Mouse (Mus musculus) lung, postnatal 0 days (tissue): ENCODE results near the gene Shc3. TPM values are rescaled to one million over a fixed set of nuclear protein-coding genes. Genes with fewer than 3 reads are reported as not detected.

Experiments used
- ATAC-seq: fragments of 200-750 bp; cut with Nextera tagmentation; 2 replicates; pipeline ENCODE4 v1.8.0; 2017; ENCODE audit warnings: moderate library complexity
- DNase-seq: peaks from one replicate; pipeline ENCODE4 v3.0.0-alpha.2; 2016; ENCODE audit warnings: low spot score
- H3K27ac ChIP-seq: fragments of 300-500 bp; sonication (generic); 2 replicates; pipeline ENCODE4 v1.5.1; 2014; ENCODE audit warnings: antibody characterized with exemption, mild to moderate bottlenecking, low read length, mixed read lengths
- H3K27me3 ChIP-seq: fragments of 300-500 bp; sonication (generic); replicated peaks from 2 replicates; pipeline ENCODE4 v1.6.1; 2014; ENCODE audit warnings: low read length, mixed read lengths; ENCODE audit not compliant: insufficient read depth
- H3K36me3 ChIP-seq: fragments of 300-500 bp; sonication (generic); 2 replicates; pipeline ENCODE4 v1.6.1; 2014; ENCODE audit warnings: low read length, mixed read lengths; ENCODE audit not compliant: insufficient read depth
- H3K4me1 ChIP-seq: fragments of 300-500 bp; sonication (generic); 2 replicates; pipeline ENCODE4 v1.6.1; 2014; ENCODE audit warnings: antibody characterized with exemption, low read depth, low read length, mixed read lengths; ENCODE audit not compliant: insufficient read depth
- H3K4me2 ChIP-seq: fragments of 300-500 bp; sonication (generic); replicated peaks from 2 replicates; pipeline ENCODE4 v1.6.1; 2014; ENCODE audit warnings: low read depth, mild to moderate bottlenecking, low read length, moderate library complexity, mixed read lengths
- H3K4me3 ChIP-seq: fragments of 300-500 bp; sonication (generic); 2 replicates; pipeline ENCODE4 v1.5.1; 2014; ENCODE audit warnings: low read depth, low read length
- H3K9ac ChIP-seq: fragments of 300-500 bp; sonication (generic); replicated peaks from 2 replicates; pipeline ENCODE4 v1.6.1; 2014; ENCODE audit warnings: low read depth, mild to moderate bottlenecking
- H3K9me3 ChIP-seq: fragments of 300-500 bp; sonication (generic); 2 replicates; pipeline ENCODE4 v1.6.1; 2016; ENCODE audit warnings: low read length, mixed read lengths
- CTCF ChIP-seq: IDR thresholded peaks from 2 replicates; pipeline ENCODE4 v1.5.1; 2016; ENCODE audit warnings: antibody characterized with exemption, mild to moderate bottlenecking
- EP300 ChIP-seq: IDR thresholded peaks from 2 replicates; pipeline ENCODE4 v1.6.1; 2016; ENCODE audit warnings: antibody characterized with exemption, mild to moderate bottlenecking, control low read depth
- WGBS: fragments of 180-500 bp; shearing (Covaris S2); extraction: QIAGEN DNeasy Blood & Tissue Kit; methylation state at CpG from one replicate; pipeline ENCODE4 v1.1.7; 2014; 5-methylcytosine and 5-hydroxymethylcytosine counted together
- polyA plus RNA-seq: library from polyadenylated mRNA; unstranded; fragments of >200 nt; fragmentation: Nextera tagmentation; extraction: Ambion mirVana; gene quantifications from 2 replicates; pipeline ENCODE4 v1.2.1, GENCODE M21; 2015

Gene Shc3
- polyA plus RNA-seq, 1 experiment from 2014 or later, result 0.12 TPM

- DNase-seq (no peak), ATAC-seq (no peak)
- TF ChIP-seq CTCF (no peak), EP300 (no peak)
- H3K27me3 ChIP-seq, result no peaks in the 10 kb centered on the region
- 82% methylated on average over 11 of the region's 11 CpGs for WGBS
- H3K4me3 ChIP-seq, result no peak overlapping the region
- H3K27ac ChIP-seq, result no peak overlapping the region
- H3K9ac ChIP-seq, result no peak overlapping the region
- H3K36me3 ChIP-seq, result no peaks in the 10 kb centered on the region
- no peak overlapping the region for H3K4me2 ChIP-seq
- no peaks in the 10 kb centered on the region for H3K9me3 ChIP-seq
- H3K4me1 ChIP-seq, result no peaks in the 10 kb centered on the region
Observed at GRCm38 (mm10) chr13:51482786-51483185, 86.4 kb downstream of the Shc3 start.

- no peak for ATAC-seq
- no peak overlapping the region for H3K4me3 ChIP-seq
- TF ChIP-seq EP300 (no peak), CTCF (no peak)
- 65% methylated on average over 11 of the region's 11 CpGs for whole genome bisulfite sequencing
- H3K9ac ChIP-seq, result no peak overlapping the region
- no peak overlapping the region for H3K4me2 ChIP-seq
- H3K9me3 ChIP-seq, result no peaks in the 10 kb centered on the region
- no peaks in the 10 kb centered on the region for H3K36me3 ChIP-seq
- H3K4me1 ChIP-seq, result no peaks in the 10 kb centered on the region
- no peaks in the 10 kb centered on the region for H3K27me3 ChIP-seq
- no peak overlapping the region for H3K27ac ChIP-seq
- no peak for DNase-seq
Observed at GRCm38 (mm10) chr13:51480341-51481011, 88.7 kb downstream of the Shc3 start.

- Histone ChIP-seq H3K27me3 (no peaks in the 10 kb centered on the region), H3K9ac (no peak overlapping the region), H3K4me2 (no peak overlapping the region), H3K4me3 (no peak overlapping the region), H3K36me3 (no peaks in the 10 kb centered on the region), H3K9me3 (no peaks in the 10 kb centered on the region), H3K4me1 (no peaks in the 10 kb centered on the region), H3K27ac (no peak overlapping the region)
- 75% methylated on average over 11 of the region's 11 CpGs for WGBS
- DNase-seq (no peak), ATAC-seq (no peak)
- TF ChIP-seq CTCF (no peak), EP300 (no peak)
Observed at GRCm38 (mm10) chr13:51479826-51480225, 89.4 kb downstream of the Shc3 start.

GRCm38 (mm10) chr13:51476991-51477390, 92.2 kb downstream of the Shc3 start:
- DNase-seq (no peak), ATAC-seq (no peak)
- Histone ChIP-seq H3K4me1 (no peaks in the 10 kb centered on the region), H3K4me3 (no peak overlapping the region), H3K27me3 (no peaks in the 10 kb centered on the region), H3K27ac (no peak overlapping the region), H3K9me3 (no peaks in the 10 kb centered on the region), H3K4me2 (no peak overlapping the region), H3K9ac (no peak overlapping the region), H3K36me3 (no peaks in the 10 kb centered on the region)
- no peak for TF ChIP-seq CTCF
- TF ChIP-seq EP300, result no peak
- 74% methylated on average over 10 of the region's 10 CpGs for WGBS

GRCm38 (mm10) chr13:51468697-51469250, 100.4 kb downstream of the Shc3 start:
- ATAC-seq (no peak), DNase-seq (peak; percentile 4)
- H3K27me3 ChIP-seq, result no peaks in the 10 kb centered on the region
- no peaks in the 10 kb centered on the region for H3K36me3 ChIP-seq
- WGBS, result 56% methylated on average over 17 of the region's 17 CpGs
- no peak overlapping the region; the same call in 1 of the 2 replicates for H3K4me2 ChIP-seq
- no peaks in the 10 kb centered on the region; the same call in 1 of the 2 replicates for H3K4me1 ChIP-seq
- H3K9ac ChIP-seq, result no peak overlapping the region
- TF ChIP-seq EP300, result no peak
- no peak for TF ChIP-seq CTCF
- no peak overlapping the region for H3K27ac ChIP-seq
- no peaks in the 10 kb centered on the region for H3K9me3 ChIP-seq
- H3K4me3 ChIP-seq, result no peak overlapping the region; the same call in 1 of the 2 replicates

- 74% methylated on average over 14 of the region's 14 CpGs for WGBS
- H3K27me3 ChIP-seq, result no peaks in the 10 kb centered on the region
- no peak overlapping the region for H3K9ac ChIP-seq
- H3K9me3 ChIP-seq, result no peaks in the 10 kb centered on the region
- DNase-seq (no peak), ATAC-seq (no peak)
- H3K4me1 ChIP-seq, result no peaks in the 10 kb centered on the region; the same call in 1 of the 2 replicates
- no peak overlapping the region for H3K27ac ChIP-seq
- H3K36me3 ChIP-seq, result no peaks in the 10 kb centered on the region
- H3K4me2 ChIP-seq, result no peak overlapping the region
- no peak overlapping the region for H3K4me3 ChIP-seq
- no peak for TF ChIP-seq EP300
- TF ChIP-seq CTCF, result no peak
Observed at GRCm38 (mm10) chr13:51466117-51466841, 102.9 kb downstream of the Shc3 start.
